Mouse (Mus musculus): Measurements from ENCODE around the gene Xxylt1.
A peak's percentile ranks its signal among the peaks of the same experiment; 100 is the strongest.
"Not testable (repeated sequence)": the region's sequence is repeated elsewhere in the genome, so short reads cannot be mapped to it uniquely, and the experiment has no call there.

The Xxylt1 gene

GRCm38 (mm10) chr16:31027675-31028074 is 53.6 kb downstream of the Xxylt1 start:
- no peak for ATAC-seq (ENCODE audit: insufficient number of reproducible peaks, low FRiP score, low TSS enrichment)

DNA sequence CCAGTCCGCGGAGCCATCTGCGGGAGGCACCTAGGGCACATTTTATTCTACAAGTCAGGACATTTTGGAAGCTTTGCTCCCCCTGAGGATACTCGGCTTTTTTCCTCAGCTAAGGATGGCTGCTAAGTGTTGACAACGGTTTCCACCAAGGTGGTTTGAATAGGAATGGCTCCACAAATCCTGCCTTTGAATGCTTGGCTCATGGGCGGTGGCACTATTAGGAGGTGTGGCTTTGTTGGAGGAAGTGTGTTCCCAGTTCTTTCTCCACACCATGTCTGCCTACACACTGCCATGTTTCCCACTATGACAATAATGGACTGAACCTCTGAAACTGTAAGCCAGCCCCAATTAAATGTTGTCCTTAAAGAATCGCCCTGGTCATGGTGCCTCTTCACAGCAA is 55.7 kb downstream of the Xxylt1 start:
- no peak for ATAC-seq (ENCODE audit: insufficient number of reproducible peaks, low FRiP score, low TSS enrichment)

- no peak for ATAC-seq (ENCODE audit: insufficient number of reproducible peaks, low FRiP score, low TSS enrichment)
These were observed 56.2 kb downstream of the Xxylt1 start for GRCm38 (mm10) chr16:31024997-31025396.

DNA sequence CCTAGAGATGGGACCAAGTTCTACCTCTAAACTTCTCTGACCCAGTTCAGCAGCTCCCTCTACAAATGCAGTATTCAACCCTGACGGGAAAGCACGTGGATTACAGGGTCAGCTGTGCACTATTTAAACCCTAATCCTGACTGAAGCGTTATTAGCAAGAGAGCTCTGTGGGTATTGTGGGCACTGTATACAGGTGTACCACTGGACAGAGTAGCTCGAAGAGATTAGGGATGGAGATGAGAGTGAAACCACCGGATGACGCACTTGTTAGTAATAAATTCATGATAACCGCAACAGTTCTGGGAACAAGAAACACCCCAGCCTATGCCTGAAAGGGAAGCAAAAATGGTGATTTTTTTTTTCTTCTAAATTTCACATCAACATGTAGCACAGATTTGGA is 57.0 kb downstream of the Xxylt1 start:
- ATAC-seq (ENCODE audit: insufficient number of reproducible peaks, low FRiP score, low TSS enrichment): no peak

GRCm38 (mm10) chr16:31023803-31024202 is 57.4 kb downstream of the Xxylt1 start:
- ATAC-seq (ENCODE audit: insufficient number of reproducible peaks, low FRiP score, low TSS enrichment): no peak

- ATAC-seq (ENCODE audit: insufficient number of reproducible peaks, low FRiP score, low TSS enrichment): no peak
These were observed 58.9 kb downstream of the Xxylt1 start for GRCm38 (mm10) chr16:31022287-31022686.

GRCm38 (mm10) chr16:31019514-31019913 is 61.7 kb downstream of the Xxylt1 start:
- 0 out of 2 replicates have a peak, but pooled peaks have one; percentile 47 for ATAC-seq (ENCODE audit: insufficient number of reproducible peaks, low FRiP score, low TSS enrichment)

DNA sequence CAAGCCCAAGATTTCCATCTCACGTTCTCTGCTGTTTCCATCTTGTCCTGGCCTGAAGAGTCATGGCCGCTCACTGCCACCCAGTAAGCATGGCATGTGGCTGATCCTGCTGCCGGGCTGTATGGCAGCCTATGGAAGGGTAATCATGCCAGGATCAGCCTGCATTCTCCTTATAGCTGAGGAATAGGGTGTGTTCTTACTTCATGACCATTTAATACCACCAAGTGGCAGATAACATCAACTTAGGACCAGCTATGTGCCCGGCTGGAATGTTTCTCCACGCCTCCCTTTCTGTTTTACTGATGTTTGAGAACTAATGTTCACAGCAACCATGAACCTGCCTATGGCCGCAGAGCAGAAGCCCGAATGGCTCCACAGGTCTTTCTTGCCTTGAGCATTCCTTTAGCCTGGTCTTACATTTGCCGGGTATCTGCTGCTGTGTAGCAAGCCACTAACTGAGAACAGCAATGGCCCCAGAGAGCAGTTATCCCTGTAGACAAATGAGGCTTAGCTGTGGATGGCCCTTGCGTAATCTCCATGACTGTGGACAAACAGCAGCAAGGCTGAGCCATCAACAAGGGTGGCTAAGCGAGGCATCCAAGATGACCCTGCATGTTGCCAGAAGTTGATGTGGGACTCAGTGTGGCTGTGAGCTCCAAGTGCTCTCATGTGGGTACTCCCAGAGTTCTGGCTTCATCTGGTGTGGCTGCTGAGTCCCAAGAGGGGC is 63.4 kb downstream of the Xxylt1 start:
- no peak for ATAC-seq (ENCODE audit: insufficient number of reproducible peaks, low FRiP score, low TSS enrichment)

- ATAC-seq (ENCODE audit: insufficient number of reproducible peaks, low FRiP score, low TSS enrichment): no peak
These were observed 64.6 kb downstream of the Xxylt1 start for GRCm38 (mm10) chr16:31016669-31017068.

DNA sequence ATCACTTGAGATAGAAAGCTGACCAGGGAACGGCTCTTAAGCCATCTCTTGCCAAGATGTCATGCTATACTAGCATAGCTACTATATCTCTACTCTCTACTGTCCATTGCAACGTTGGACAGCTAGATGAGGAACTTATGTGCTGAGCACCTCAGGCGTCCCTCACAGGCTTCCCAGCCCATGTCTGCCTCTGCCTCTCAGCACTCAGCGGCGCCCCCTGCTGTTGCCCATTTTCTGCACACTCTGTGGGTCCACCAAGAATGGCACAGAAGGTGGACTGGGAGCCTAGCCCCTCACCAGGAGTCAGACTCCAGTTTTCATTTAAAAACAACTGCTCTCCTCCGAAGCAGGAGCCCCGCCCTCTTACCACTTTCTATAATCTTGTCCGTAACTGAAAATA is 65.1 kb downstream of the Xxylt1 start:
- ATAC-seq (ENCODE audit: insufficient number of reproducible peaks, low FRiP score, low TSS enrichment): no peak

DNA sequence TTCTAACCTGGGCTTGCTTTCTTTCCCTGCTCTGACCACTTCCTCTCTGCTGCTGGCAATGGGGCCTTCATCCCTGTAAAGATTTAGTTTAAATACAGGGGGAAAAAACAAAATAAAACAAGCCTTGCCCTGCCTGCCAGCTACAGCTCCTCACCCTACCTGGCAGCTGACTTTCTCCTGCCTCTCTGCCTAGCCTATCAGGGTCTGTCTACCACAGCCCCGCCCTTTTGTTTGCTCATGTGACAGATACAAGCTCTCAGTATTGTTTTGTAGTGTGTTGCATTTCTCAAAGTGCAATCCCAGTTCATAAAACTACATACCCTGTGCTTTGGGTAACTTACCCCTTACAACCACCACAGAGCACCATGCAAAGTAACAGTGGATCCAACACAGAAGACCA is 66.0 kb downstream of the Xxylt1 start:
- no peak for ATAC-seq (ENCODE audit: insufficient number of reproducible peaks, low FRiP score, low TSS enrichment)

- no peak for ATAC-seq (ENCODE audit: insufficient number of reproducible peaks, low FRiP score, low TSS enrichment)
These were observed 69.0 kb downstream of the Xxylt1 start for GRCm38 (mm10) chr16:31012236-31012635.

DNA sequence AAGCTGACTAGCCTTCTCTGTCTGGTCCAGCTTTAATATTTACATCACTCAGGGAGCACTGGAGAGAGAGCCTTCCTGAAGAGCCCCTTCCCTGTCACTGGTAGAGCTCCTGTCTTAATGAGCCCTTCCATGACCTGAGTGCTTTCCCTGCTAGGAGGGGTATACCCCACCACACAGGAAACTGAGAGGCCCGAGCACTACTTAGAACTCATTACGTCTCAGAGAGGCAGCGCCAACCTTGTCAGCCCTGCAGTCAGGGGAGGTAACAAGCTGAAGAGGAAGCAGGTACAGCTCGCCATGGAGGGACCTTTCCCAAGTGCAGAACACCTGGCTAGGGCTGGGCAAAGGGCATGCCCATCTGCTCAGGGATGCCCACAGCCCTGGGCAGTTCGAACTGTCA is 70.8 kb downstream of the Xxylt1 start:
- no peak for ATAC-seq (ENCODE audit: insufficient number of reproducible peaks, low FRiP score, low TSS enrichment)

DNA sequence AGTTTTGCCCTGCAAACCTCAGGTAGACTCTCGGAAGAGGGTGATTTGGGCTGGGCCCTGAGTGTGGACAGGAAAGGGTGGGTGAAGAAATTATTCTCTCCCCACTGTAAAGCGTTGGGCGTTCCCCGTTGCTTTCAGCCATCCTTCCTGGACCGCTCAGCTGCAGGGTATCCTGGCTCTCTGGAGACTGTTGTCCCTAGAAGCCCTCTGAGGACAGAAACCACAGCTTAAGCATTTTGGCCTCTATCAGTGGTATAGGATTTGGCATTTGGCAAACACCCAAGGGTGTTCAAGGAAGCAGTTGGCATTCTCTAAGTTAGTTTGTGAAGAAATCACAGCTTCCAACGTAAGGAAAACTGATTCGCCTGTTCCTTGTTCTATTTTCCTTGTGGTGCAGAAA is 72.9 kb downstream of the Xxylt1 start:
- ATAC-seq (ENCODE audit: insufficient number of reproducible peaks, low FRiP score, low TSS enrichment): no peak

- no peak for ATAC-seq (ENCODE audit: insufficient number of reproducible peaks, low FRiP score, low TSS enrichment)
These were observed 73.7 kb downstream of the Xxylt1 start for GRCm38 (mm10) chr16:31007582-31007981.

GRCm38 (mm10) chr16:31005693-31006092 is 75.5 kb downstream of the Xxylt1 start:
- ATAC-seq (ENCODE audit: insufficient number of reproducible peaks, low FRiP score, low TSS enrichment): no peak

GRCm38 (mm10) chr16:31004321-31004682 is 76.9 kb downstream of the Xxylt1 start:
- no peak for ATAC-seq (ENCODE audit: insufficient number of reproducible peaks, low FRiP score, low TSS enrichment)

DNA sequence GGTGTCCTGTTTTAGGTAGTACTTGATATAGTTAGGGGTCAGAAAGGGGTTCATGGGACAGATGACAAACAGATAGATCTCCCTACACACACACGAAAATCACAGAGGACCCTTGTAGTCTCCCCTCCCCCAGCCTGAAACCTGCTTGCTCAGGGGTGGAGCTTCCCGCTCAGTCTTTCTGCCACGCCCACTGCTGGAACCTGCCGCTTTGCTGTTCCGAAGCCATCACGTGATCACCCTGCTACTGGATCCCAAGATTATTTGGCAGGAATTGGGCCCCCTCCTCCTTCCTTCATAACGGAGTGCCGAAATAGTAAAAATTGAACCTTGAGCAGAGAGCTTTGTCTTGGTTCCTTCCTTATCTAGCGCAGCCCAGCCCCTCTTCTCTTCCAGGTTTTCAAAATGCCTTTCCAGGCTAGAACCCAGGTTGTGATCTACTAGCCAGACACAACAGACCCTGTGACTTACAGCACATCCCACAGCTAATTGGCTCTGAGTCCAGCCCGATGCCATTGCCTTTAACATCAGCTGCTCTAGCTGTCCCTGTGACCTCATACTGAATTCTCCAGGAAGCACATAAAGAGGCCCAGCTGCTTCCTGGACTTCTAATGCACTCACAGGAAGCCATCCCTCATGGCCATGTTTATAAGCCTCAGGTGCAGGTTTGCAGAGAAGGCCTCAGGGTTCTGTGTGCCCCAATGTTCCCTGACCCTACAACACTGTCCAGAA is 77.5 kb downstream of the Xxylt1 start:
- ATAC-seq (ENCODE audit: insufficient number of reproducible peaks, low FRiP score, low TSS enrichment): not testable (repeated sequence)

GRCm38 (mm10) chr16:31002926-31003325 is 78.3 kb downstream of the Xxylt1 start:
- ATAC-seq (ENCODE audit: insufficient number of reproducible peaks, low FRiP score, low TSS enrichment): no peak

DNA sequence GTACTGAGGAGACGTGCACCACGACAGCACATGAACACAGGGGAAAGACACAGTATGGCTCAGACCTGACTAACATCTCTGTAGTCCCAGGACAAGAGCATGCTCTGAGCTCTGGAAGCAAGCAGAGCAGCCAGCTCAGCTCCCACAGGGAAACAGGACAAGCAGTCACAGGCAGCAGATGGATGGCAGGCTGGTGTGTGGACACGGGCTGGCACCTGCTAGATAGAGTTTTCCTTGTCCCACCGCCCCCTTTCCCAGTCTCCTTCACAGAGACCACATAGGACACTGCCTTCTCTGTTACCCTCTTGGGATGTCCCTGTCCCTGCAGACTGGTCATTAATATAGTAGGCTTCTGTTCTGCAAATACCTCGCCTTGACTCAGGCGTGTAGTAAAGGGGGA is 79.1 kb downstream of the Xxylt1 start:
- ATAC-seq (ENCODE audit: insufficient number of reproducible peaks, low FRiP score, low TSS enrichment): 0 out of 2 replicates have a peak, but pooled peaks have one; percentile 15

DNA sequence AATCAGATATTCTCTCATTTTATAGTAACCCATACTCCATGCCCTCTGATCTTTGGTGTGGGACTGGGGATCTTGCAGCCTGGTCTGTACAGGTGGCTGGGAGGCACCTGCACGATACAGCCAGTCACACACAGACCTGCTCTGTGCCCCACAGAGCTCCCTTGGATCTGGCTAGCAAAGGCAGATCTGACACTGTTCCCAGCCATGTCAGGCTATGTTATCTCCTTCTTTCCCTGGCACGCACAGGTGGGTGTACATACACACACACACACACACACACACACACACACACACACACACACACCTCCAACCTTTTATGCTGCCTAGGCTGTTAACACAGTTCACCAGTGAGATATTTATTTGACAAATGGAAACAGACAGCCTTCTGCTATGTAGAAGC is 82.5 kb downstream of the Xxylt1 start:
- peak; percentile 58; the same call in 1 of the 2 replicates for ATAC-seq (ENCODE audit: insufficient number of reproducible peaks, low FRiP score, low TSS enrichment)

GRCm38 (mm10) chr16:30998048-30998447 is 83.2 kb downstream of the Xxylt1 start:
- peak; percentile 84 for ATAC-seq (ENCODE audit: insufficient number of reproducible peaks, low FRiP score, low TSS enrichment)

All from cerebellum, adult (tissue).